Comparison of ENCODE assay signal across 11 mouse cellular contexts in the genomic region with DNA sequence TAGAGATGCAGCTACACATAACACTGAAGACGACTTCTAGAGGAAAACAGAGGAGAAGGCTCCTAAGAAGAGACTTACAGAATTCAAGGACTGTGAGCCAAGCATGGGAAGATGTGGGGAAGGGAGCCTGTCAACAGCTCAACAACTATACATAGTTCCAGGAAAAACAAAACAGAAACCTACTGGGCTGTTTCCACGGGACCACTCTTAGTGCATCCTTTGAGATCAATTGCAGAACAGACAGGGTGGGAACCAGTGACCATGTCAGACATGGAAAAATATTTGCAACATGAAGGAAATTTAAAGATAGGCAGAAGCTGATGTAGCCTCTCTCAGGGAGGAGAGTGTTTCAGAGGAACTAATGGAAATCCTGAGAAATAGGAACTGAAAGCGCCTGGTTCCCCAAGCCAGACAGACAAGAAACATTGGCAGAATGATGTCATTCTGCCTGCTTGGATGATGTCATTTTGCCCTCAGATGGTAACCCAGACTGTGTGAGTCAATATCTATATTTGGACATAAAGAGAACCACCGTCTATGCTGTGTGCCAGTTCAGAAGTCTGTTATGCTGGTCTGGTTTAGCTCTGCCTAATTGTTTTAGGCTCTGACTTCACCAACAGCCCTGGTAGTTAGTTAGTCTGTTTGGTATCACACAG. TPM values are rescaled to one million over a fixed set of nuclear protein-coding genes. Genes with fewer than 3 reads are reported as not detected.
DNase-seq lines count a peak whose midpoint lies in the region; ATAC-seq and TF ChIP-seq lines count a peak whose summit lies in the region.
"Had no signal": no experiment of that assay in that cellular context is flagged by ENCODE, and none has a peak within 500 bp of the region (broad histone marks: within the 10 kb centered on the region; RNA-seq: fewer than 3 reads in every experiment).

No protein-coding gene starts in this region.

- H3K4me2 ChIP-seq in heart, embryonic 12.5 days, result peak overlapping the region; percentile 15; the same call in 1 of the 2 replicates

- TF ChIP-seq CTCF in kidney, adult 2 months (conservative IDR thresholded peaks at IDR 0.05; ENCODE audit: insufficient read depth, insufficient read length, low read depth, low read length), result no peak
- TF ChIP-seq CTCF in C2C12 (IDR thresholded peaks at IDR 0.05; ENCODE audit: control insufficient read depth, insufficient read depth, insufficient read length), result no peak

- 62% methylated on average over 4 of the region's 4 CpGs for WGBS in kidney, adult 2 months
- WGBS in heart, embryonic 12.5 days, result 10% methylated on average over 4 of the region's 4 CpGs

- no peaks in the 10 kb centered on the region; the same call in 1 of the 2 replicates for H3K27me3 ChIP-seq in kidney, adult 2 months (replicated peaks; ENCODE audit: control insufficient read depth, insufficient read depth, low read length)
- no peaks in the 10 kb centered on the region for H3K27me3 ChIP-seq in C2C12 (ENCODE audit: control insufficient read depth, insufficient read depth, insufficient read length)
- no peaks in the 10 kb centered on the region for H3K27me3 ChIP-seq in heart, embryonic 12.5 days (replicated peaks)
- no peaks in the 10 kb centered on the region for H3K27me3 ChIP-seq in megakaryocyte, embryonic 14.5 days (replicated peaks)

- no peak for TF ChIP-seq POLR2A in kidney, adult 2 months (IDR thresholded peaks at IDR 0.05; ENCODE audit: low read depth, low read length)

- H3K36me3 ChIP-seq in kidney, adult 2 months (ENCODE audit: control insufficient read depth, insufficient read depth, low read length), result no peaks in the 10 kb centered on the region
- no peaks in the 10 kb centered on the region for H3K36me3 ChIP-seq in C2C12 (ENCODE audit: control insufficient read depth, insufficient read depth)
- H3K36me3 ChIP-seq in heart, embryonic 12.5 days, result no peaks in the 10 kb centered on the region
- peaks cover 10% of the 10 kb centered on the region for H3K36me3 ChIP-seq in megakaryocyte, embryonic 14.5 days (replicated peaks; ENCODE audit: low read length)

- peak overlapping the region; percentile 57; the same call in 1 of the 2 replicates for H3K9ac ChIP-seq in heart, embryonic 12.5 days

- no peaks in the 10 kb centered on the region for H3K79me3 ChIP-seq in C2C12 (ENCODE audit: low read depth)

- H3K4me3 ChIP-seq in kidney, adult 2 months (ENCODE audit: insufficient read depth, low read depth, low read length), result no peak overlapping the region
- H3K4me3 ChIP-seq in C2C12 (ENCODE audit: insufficient read depth, poor library complexity, severe bottlenecking), result no peak overlapping the region
- no peak overlapping the region for H3K4me3 ChIP-seq in heart, embryonic 12.5 days
- H3K4me3 ChIP-seq in megakaryocyte, embryonic 14.5 days (replicated peaks), result peak overlapping the region; percentile 57

- peak; percentile 85 for ATAC-seq in heart, embryonic 12.5 days (ENCODE audit: insufficient number of reproducible peaks, low FRiP score)
- ATAC-seq: midbrain, embryonic 16.5 days had no signal

- DNase-seq in kidney, adult 2 months, result peak; percentile 33
- no peak for DNase-seq in kidney, postnatal 25 days
- no peak for DNase-seq in frontal cortex, postnatal 36 days (ENCODE audit: low spot score in 2 of 2)
- DNase-seq in c-Kit-positive CD71-positive TER-119-positive erythroid progenitor cells, embryonic 14.5 days (ENCODE audit: low spot score), result no peak
- DNase-seq in thymus, adult 18-20 months, result no peak
- DNase-seq: gastrocnemius, postnatal 10 days; kidney, adult 8-10 months had no signal

- peak overlapping the region; percentile 47; the same call in 1 of the 2 replicates for H3K27ac ChIP-seq in kidney, adult 2 months (ENCODE audit: insufficient read depth, low read depth, low read length)
- peak overlapping the region; percentile 92 for H3K27ac ChIP-seq in heart, embryonic 12.5 days (ENCODE audit: poor library complexity, severe bottlenecking)

- H3K4me1 ChIP-seq in kidney, adult 2 months (ENCODE audit: control insufficient read depth, insufficient read depth, low read length), result no peaks in the 10 kb centered on the region
- peaks cover 63% of the 10 kb centered on the region for H3K4me1 ChIP-seq in heart, embryonic 12.5 days (replicated peaks)
- H3K4me1 ChIP-seq in megakaryocyte, embryonic 14.5 days, result peaks cover 57% of the 10 kb centered on the region

- H3K9me3 ChIP-seq in heart, embryonic 12.5 days (replicated peaks), result peaks cover 15% of the 10 kb centered on the region
- H3K9me3 ChIP-seq in megakaryocyte, embryonic 14.5 days, result peaks cover 17% of the 10 kb centered on the region

- H3ac ChIP-seq in C2C12 (ENCODE audit: control insufficient read depth, insufficient read length, low read depth), result peak overlapping the region; percentile 54

- H3K79me2 ChIP-seq in C2C12 (ENCODE audit: control insufficient read depth, insufficient read depth), result no peaks in the 10 kb centered on the region

TF ChIP-seq in C2C12, 6 proteins besides CTCF, POLR2A, EP300 and RAD21:
- TF ChIP-seq CEBPB (IDR thresholded peaks at IDR 0.05; ENCODE audit: low read depth), result peak; percentile 76
- no peak for TF ChIP-seq FOSL1 (IDR thresholded peaks at IDR 0.05; ENCODE audit: insufficient read depth, low read length, poor library complexity, severe bottlenecking)

RNA-seq across cellular contexts. Expression of a gene that starts 32.4 kb away (rescaled TPM):
- 32.9 and 34.8 TPM in 2 replicates for polyA plus RNA-seq in kidney, adult 2 months (2012; rRNA removed)
- polyA plus RNA-seq in C2C12 (2012; fragmentation: generic; extraction: Trizol), result 5.8 TPM
- 49.4 and 51.7 TPM in 2 replicates for polyA plus RNA-seq in heart, embryonic 12.5 days (2016; fragmentation: Nextera tagmentation; extraction: Ambion mirVana)
- 11.0 and 20.2 TPM in 2 replicates for polyA plus RNA-seq in megakaryocyte, embryonic 14.5 days (2012; ENCODE audit: insufficient read depth, low replicate concordance)

RNA-seq across cellular contexts. Expression of a gene that starts 32.7 kb away (rescaled TPM):
- 45.4 and 59.9 TPM in 2 replicates for polyA plus RNA-seq in kidney, adult 2 months (2012; rRNA removed)
- 49.0 TPM for polyA plus RNA-seq in C2C12 (2012; fragmentation: generic; extraction: Trizol)
- polyA plus RNA-seq in heart, embryonic 12.5 days (2016; fragmentation: Nextera tagmentation; extraction: Ambion mirVana), result 130 and 136 TPM in 2 replicates
- polyA plus RNA-seq in megakaryocyte, embryonic 14.5 days (2012; ENCODE audit: insufficient read depth, low replicate concordance), result 4.1 TPM in 1 of 2 replicates, not detected in the other

RNA-seq across cellular contexts. Expression of a gene that starts 49.8 kb away (rescaled TPM):
- polyA plus RNA-seq in kidney, adult 2 months (2012; rRNA removed), result 3.9 and 4.3 TPM in 2 replicates
- polyA plus RNA-seq in C2C12 (2012; fragmentation: generic; extraction: Trizol), result 3.0 TPM
- polyA plus RNA-seq in heart, embryonic 12.5 days (2016; fragmentation: Nextera tagmentation; extraction: Ambion mirVana), result 50.6 and 52.7 TPM in 2 replicates
- 0.59 TPM in 1 of 2 replicates, not detected in the other for polyA plus RNA-seq in megakaryocyte, embryonic 14.5 days (2012; ENCODE audit: insufficient read depth, low replicate concordance)
